Mouse (Mus musculus): ENCODE results near the gene Fabp2.

DNA sequence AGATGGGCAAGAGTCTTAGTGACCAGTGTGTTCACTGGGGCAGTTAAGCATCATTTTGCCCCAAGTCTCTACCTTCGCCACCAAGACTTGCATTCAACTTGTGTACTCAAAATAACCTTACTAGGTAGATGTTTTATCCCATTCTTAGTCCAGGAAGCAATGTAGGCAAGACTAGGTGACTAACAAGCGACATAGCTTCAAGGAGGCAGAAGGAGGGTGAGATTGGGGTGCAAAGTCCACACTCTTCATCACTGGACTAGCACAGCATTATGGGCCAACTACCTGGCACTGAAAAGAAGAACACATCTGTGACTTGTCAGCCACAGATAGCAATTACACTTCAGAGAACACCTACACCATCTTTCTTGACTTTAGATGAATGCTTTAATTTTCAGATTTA, 18.0 kb upstream of the Fabp2 start:
- TF ChIP-seq GATA1 (IDR thresholded peaks at IDR 0.05; ENCODE audit: borderline replicate concordance, low read length), result no peak
- TF ChIP-seq FLI1 (IDR thresholded peaks at IDR 0.05; ENCODE audit: low read length), result no peak

Data from megakaryocyte, embryonic 14.5 days (primary cell).